Mouse (Mus musculus) hindbrain, postnatal 0 days (tissue): Measurements from ENCODE around the gene Hdac4. TPM values are rescaled to one million over a fixed set of nuclear protein-coding genes. Genes with fewer than 3 reads are reported as not detected.

Experiments used
- ATAC-seq: fragments of 200-750 bp; cut with Nextera tagmentation; 2 replicates; pipeline ENCODE4 v1.8.0; 2017; ENCODE audit warnings: mild to moderate bottlenecking, moderate TSS enrichment, moderate library complexity
- DNase-seq: peaks from one replicate; pipeline ENCODE4 v3.0.0-alpha.2; 2015; ENCODE audit warnings: low spot score
- H3K27ac ChIP-seq: fragments of 300-500 bp; sonication (generic); 2 replicates; pipeline ENCODE4 v1.5.1; 2014; ENCODE audit warnings: mild to moderate bottlenecking
- H3K27me3 ChIP-seq: fragments of 300-500 bp; sonication (generic); 2 replicates; pipeline ENCODE4 v1.6.1; 2014; ENCODE audit warnings: low read length, mixed read lengths; ENCODE audit not compliant: insufficient read depth
- H3K36me3 ChIP-seq: fragments of 300-500 bp; sonication (generic); 2 replicates; pipeline ENCODE4 v1.6.1; 2014; ENCODE audit warnings: low read length, mixed read lengths; ENCODE audit not compliant: insufficient read depth
- H3K4me1 ChIP-seq: fragments of 300-500 bp; sonication (generic); 2 replicates; pipeline ENCODE4 v1.6.1; 2014; ENCODE audit warnings: antibody characterized with exemption, low read length, mixed read lengths; ENCODE audit not compliant: insufficient read depth
- H3K4me2 ChIP-seq: fragments of 300-500 bp; sonication (generic); 2 replicates; pipeline ENCODE4 v1.6.1; 2014; ENCODE audit warnings: low read depth, mild to moderate bottlenecking, low read length, moderate library complexity, mixed read lengths
- H3K4me3 ChIP-seq: fragments of 300-500 bp; sonication (generic); 2 replicates; pipeline ENCODE4 v1.5.1; 2014; ENCODE audit warnings: low read length
- H3K9ac ChIP-seq: fragments of 300-500 bp; sonication (generic); replicated peaks from 2 replicates; pipeline ENCODE4 v1.6.1; 2014; ENCODE audit warnings: mild to moderate bottlenecking, low read length, moderate library complexity, mixed read lengths
- H3K9me3 ChIP-seq: fragments of 300-500 bp; sonication (generic); 2 replicates; pipeline ENCODE4 v1.6.1; 2016; ENCODE audit warnings: low read length, mixed read lengths
- CTCF ChIP-seq: IDR thresholded peaks from 2 replicates; pipeline ENCODE4 v1.5.1; 2016; ENCODE audit warnings: antibody characterized with exemption, control low read depth, low read depth
- WGBS: fragments of 180-500 bp; shearing (Covaris S2); extraction: QIAGEN DNeasy Blood & Tissue Kit; methylation state at CpG from one replicate; pipeline ENCODE4 v1.1.7; 2014; 5-methylcytosine and 5-hydroxymethylcytosine counted together
- polyA plus RNA-seq: library from polyadenylated mRNA; unstranded; fragments of >200 nt; fragmentation: Nextera tagmentation; extraction: Ambion mirVana; gene quantifications from 2 replicates; pipeline ENCODE4 v1.2.1, GENCODE M21; 2015
- total RNA-seq: library from RNA; depleted of rRNA; stranded (reverse); fragments of >200 nt; gene quantifications from 2 replicates; pipeline ENCODE4 v1.2.3, GENCODE M21; 2014

Gene Hdac4
- total and polyA plus RNA-seq, 2 experiments from 2014 or later, result 20.2 to 67.9 TPM

- Histone ChIP-seq H3K4me1 (no peaks in the 10 kb centered on the region), H3K27ac (no peak overlapping the region), H3K9ac (no peak overlapping the region), H3K9me3 (no peaks in the 10 kb centered on the region), H3K4me2 (no peak overlapping the region), H3K4me3 (no peak overlapping the region), H3K27me3 (no peaks in the 10 kb centered on the region), H3K36me3 (peaks cover 17% of the 10 kb centered on the region; the same call in 1 of the 2 replicates)
- ATAC-seq, result no peak
- no peak for DNase-seq
- no peak for TF ChIP-seq CTCF
- 80% methylated on average over 12 of the region's 12 CpGs for WGBS
These were observed 263.3 kb downstream of the Hdac4 start for GRCm38 (mm10) chr1:91932221-91932620.

- Histone ChIP-seq H3K4me3 (no peak overlapping the region), H3K27ac (no peak overlapping the region), H3K4me1 (no peaks in the 10 kb centered on the region), H3K36me3 (peaks cover 17% of the 10 kb centered on the region; the same call in 1 of the 2 replicates), H3K4me2 (no peak overlapping the region), H3K27me3 (no peaks in the 10 kb centered on the region), H3K9ac (no peak overlapping the region), H3K9me3 (no peaks in the 10 kb centered on the region)
- 51% methylated on average over 3 of the region's 3 CpGs for WGBS
- DNase-seq (peak; percentile 23), ATAC-seq (no peak)
- TF ChIP-seq CTCF, result no peak
These were observed 263.7 kb downstream of the Hdac4 start for GRCm38 (mm10) chr1:91931786-91932185.

GRCm38 (mm10) chr1:91931196-91931595 is 264.3 kb downstream of the Hdac4 start:
- H3K27me3 ChIP-seq, result no peaks in the 10 kb centered on the region
- no peak overlapping the region for H3K4me3 ChIP-seq
- H3K4me1 ChIP-seq, result no peaks in the 10 kb centered on the region
- no peak overlapping the region for H3K4me2 ChIP-seq
- DNase-seq, result no peak
- peaks cover 17% of the 10 kb centered on the region; the same call in 1 of the 2 replicates for H3K36me3 ChIP-seq
- no peak overlapping the region for H3K9ac ChIP-seq
- H3K27ac ChIP-seq, result no peak overlapping the region
- H3K9me3 ChIP-seq, result no peaks in the 10 kb centered on the region
- 87% methylated on average over 10 of the region's 10 CpGs for WGBS
- TF ChIP-seq CTCF, result no peak
- ATAC-seq, result no peak

- H3K4me1 ChIP-seq, result no peaks in the 10 kb centered on the region
- no peak for DNase-seq
- H3K27ac ChIP-seq, result no peak overlapping the region
- TF ChIP-seq CTCF, result no peak
- H3K9ac ChIP-seq, result no peak overlapping the region
- no peak overlapping the region for H3K4me3 ChIP-seq
- H3K36me3 ChIP-seq, result peaks cover 17% of the 10 kb centered on the region; the same call in 1 of the 2 replicates
- ATAC-seq, result no peak
- H3K4me2 ChIP-seq, result no peak overlapping the region
- H3K27me3 ChIP-seq, result no peaks in the 10 kb centered on the region
- WGBS, result 93% methylated on average over 13 of the region's 13 CpGs
- H3K9me3 ChIP-seq, result no peaks in the 10 kb centered on the region
These were observed 266.4 kb downstream of the Hdac4 start for GRCm38 (mm10) chr1:91929051-91929450.

- Histone ChIP-seq H3K36me3 (peaks cover 10% of the 10 kb centered on the region; the same call in 1 of the 2 replicates), H3K4me3 (no peak overlapping the region), H3K4me1 (no peaks in the 10 kb centered on the region), H3K9ac (no peak overlapping the region), H3K27ac (no peak overlapping the region), H3K9me3 (no peaks in the 10 kb centered on the region), H3K27me3 (no peaks in the 10 kb centered on the region), H3K4me2 (no peak overlapping the region)
- no peak for DNase-seq
- TF ChIP-seq CTCF, result no peak
- WGBS, result 87% methylated on average over 10 of the region's 10 CpGs
- no peak for ATAC-seq
These were observed 267.8 kb downstream of the Hdac4 start for GRCm38 (mm10) chr1:91927536-91928315.

GRCm38 (mm10) chr1:91923567-91923966 is 271.9 kb downstream of the Hdac4 start:
- H3K4me1 ChIP-seq, result no peaks in the 10 kb centered on the region
- no peak overlapping the region for H3K27ac ChIP-seq
- no peaks in the 10 kb centered on the region for H3K9me3 ChIP-seq
- H3K9ac ChIP-seq, result no peak overlapping the region
- DNase-seq (no peak), ATAC-seq (no peak)
- WGBS, result 94% methylated on average over 9 of the region's 9 CpGs
- no peak overlapping the region for H3K4me3 ChIP-seq
- H3K36me3 ChIP-seq, result 0 out of 2 replicates have a peak, but pooled peaks cover under 1% of the 10 kb centered on the region
- no peaks in the 10 kb centered on the region for H3K27me3 ChIP-seq
- H3K4me2 ChIP-seq, result no peak overlapping the region
- no peak for TF ChIP-seq CTCF
